Mouse (Mus musculus): Measurements from ENCODE around the gene Def8.
A peak's percentile ranks its signal among the peaks of the same experiment; 100 is the strongest.
"Not testable (repeated sequence)": the region's sequence is repeated elsewhere in the genome, so short reads cannot be mapped to it uniquely, and the experiment has no call there.

The Def8 gene

DNA sequence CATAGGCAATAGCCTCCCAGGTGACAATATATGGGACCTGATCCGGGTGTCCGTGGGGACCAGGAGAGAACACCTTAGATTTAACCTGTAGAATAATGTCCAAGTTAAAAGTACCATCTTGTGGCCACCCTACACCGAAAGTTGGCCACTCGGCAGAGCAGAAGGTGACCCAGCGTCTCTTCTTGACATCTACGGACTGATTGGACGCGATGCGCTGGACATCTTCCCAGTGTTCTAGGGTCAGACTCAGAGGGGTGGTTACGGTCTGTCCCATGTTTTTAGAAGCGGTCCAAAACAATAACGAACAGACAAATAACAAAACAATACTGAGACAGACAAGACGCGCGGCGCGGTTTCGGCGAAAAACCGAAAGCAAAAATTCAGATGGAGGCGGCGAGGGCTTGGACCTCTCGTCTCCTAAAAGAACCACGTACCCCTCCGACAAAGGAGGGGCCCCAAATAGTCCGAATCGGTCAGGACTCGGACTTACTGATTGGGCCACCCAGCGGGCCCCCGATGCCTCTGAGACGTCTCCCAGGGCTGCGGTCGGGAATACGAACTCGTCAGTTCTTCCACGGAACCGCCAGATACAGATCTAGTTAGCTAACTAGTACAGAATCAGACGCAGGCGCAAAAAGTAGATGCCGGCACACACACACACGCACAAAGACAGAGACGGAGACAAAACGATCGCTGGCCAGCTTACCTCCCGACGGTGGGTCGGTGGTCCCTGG is 10.1 kb downstream of the Def8 start:
- not testable (repeated sequence) for DNase-seq (ENCODE audit: low spot score)

DNA sequence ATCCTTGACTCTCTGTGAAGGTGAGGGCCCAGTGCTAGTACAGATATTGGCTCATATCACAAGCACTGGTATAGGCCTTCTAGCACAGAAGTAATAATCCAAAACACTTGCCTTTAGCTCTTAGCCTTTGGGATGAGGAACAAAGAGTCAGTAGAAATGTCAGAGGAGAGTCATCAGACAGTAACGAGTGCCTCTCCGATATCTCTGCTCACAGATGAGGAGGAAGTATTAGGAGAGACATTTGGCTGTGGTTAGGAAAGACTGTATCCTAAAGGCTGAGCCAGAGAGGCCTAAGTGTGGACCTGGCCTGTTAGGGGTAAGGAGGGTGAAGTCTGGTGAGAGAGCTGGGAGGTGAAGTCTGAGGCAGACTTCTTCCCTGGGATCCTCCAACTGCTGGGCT is 18.5 kb downstream of the Def8 start:
- DNase-seq (ENCODE audit: low spot score), result no peak

- no peak for DNase-seq (ENCODE audit: low spot score)
Measured at GRCm38 (mm10) chr8:123442351-123442750, 19.0 kb downstream of the Def8 start.

DNA sequence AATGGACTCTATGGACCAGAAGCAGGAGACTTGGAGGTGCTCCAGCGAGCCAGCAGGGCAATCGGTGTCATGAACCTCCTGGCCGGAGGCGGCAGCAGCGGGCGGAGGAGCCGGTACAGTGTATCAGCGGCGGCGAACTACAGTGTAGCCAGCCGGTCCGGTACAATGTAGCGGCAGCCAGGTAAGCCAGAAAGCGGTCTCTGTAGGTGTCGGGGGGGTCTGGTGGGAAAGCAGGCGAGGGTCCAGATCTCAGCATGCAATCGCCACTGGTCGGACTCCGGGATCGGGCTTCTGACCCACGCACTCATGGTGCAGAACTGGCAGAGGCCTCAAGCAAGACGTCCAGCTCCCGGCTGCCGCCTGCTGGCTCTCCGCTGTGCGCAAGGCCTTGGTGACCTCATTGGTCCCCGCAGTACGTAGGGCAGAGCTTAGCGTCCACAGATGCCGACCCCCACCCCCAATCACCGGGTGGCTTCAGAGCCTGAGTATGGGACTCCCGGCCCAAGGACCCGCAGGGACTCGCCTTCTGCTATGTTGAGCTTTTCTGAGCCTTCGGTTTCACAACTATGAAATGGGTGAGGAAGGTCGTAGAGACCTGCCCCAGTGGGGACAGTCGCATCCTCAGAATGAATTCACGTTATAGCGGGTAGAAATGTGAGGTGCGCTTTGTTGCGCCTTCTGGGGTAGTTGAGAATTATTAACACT is 19.7 kb downstream of the Def8 start:
- DNase-seq (ENCODE audit: low spot score), result peak; percentile 97

DNA sequence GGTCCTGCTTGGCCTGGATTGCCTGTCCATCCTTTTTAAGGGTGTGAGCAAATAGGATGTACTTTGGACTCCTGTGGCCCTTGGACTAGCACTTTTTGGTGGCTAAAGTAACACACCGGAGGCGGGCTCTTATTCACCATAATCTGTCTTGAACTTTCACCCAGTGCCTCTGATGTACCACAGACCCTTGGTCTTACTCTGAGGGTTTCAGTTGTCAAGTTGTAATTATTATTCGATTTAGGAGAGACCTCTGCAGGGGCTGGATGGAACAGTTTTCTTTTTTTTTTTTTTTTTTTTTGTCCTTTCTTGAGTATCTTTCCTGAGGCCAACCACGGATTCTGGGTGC is 20.2 kb downstream of the Def8 start:
- DNase-seq (ENCODE audit: low spot score), result no peak

- no peak for DNase-seq (ENCODE audit: low spot score)
Measured at GRCm38 (mm10) chr8:123444131-123444530, 20.8 kb downstream of the Def8 start.

- DNase-seq (ENCODE audit: low spot score), result no peak
Measured at GRCm38 (mm10) chr8:123445981-123446380, 22.7 kb downstream of the Def8 start.

- DNase-seq (ENCODE audit: low spot score), result no peak
Measured at GRCm38 (mm10) chr8:123446799-123447198, 23.5 kb downstream of the Def8 start.

GRCm38 (mm10) chr8:123450783-123451182 is 27.5 kb downstream of the Def8 start:
- no peak for DNase-seq (ENCODE audit: low spot score)

- DNase-seq (ENCODE audit: low spot score), result not testable (repeated sequence)
Measured at GRCm38 (mm10) chr8:123451747-123452146, 28.4 kb downstream of the Def8 start.

- DNase-seq (ENCODE audit: low spot score), result no peak
Measured at GRCm38 (mm10) chr8:123452149-123452548, 28.8 kb downstream of the Def8 start.

DNA sequence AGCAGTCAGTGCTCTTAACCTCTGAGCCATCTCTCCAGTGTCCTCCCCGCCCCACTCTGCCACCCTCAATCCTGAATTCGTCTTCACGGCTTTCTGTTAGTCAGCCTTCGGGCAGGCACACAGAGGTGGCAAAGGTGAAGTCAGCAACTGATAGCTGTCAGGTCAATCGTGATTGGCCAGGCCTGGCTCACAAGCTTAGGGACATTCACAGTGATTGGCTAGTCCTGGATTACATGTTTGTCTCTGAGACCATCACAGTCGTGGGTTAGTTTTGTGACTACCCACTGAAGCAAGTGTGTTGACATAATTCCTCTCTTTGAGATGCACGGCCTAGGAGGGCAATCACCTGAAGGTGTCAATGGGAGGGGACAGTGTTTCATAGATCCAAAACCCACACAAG is 30.0 kb downstream of the Def8 start:
- DNase-seq (ENCODE audit: low spot score), result no peak

DNA sequence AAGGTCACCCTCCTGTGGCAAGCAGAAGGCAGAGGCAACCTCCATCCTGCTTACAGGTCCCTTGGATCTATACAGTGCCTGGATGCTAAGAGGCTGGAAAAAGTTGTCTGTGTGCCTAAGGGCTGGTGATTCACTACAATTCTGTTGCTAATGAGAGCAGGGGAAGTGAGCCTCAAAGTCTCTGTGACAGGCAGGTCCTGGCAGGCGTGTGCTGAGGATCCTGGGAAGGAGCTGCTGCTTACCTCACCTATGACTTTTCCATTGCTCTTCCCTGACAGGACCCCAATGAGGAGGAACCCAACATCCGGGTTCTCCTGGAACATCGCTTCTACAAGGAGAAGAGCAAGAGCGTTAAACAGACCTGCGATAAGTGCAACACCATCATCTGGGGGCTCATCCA is 30.6 kb downstream of the Def8 start:
- DNase-seq (ENCODE audit: low spot score), result no peak

DNA sequence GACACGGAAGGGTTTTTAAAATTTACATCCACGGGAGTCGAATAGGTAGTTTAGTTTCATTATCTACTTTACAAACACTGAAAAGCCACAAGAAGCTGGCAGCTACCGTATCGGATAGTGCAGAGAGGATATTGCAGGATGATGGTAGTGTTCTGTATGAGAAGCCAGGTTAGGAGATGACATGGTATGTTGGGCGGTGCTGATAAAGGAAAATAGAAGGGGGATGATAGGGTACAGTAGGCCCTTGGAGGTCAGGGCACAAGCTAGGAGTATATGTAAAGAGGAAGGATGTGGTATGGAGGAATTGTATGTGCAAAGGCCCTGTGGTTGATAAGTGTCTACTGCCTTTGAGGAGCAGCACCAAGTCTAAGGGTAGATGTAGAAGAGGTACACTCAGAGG is 31.2 kb downstream of the Def8 start:
- DNase-seq (ENCODE audit: low spot score), result no peak

- no peak for DNase-seq (ENCODE audit: low spot score)
Measured at GRCm38 (mm10) chr8:123463651-123464050, 40.3 kb downstream of the Def8 start.

DNA sequence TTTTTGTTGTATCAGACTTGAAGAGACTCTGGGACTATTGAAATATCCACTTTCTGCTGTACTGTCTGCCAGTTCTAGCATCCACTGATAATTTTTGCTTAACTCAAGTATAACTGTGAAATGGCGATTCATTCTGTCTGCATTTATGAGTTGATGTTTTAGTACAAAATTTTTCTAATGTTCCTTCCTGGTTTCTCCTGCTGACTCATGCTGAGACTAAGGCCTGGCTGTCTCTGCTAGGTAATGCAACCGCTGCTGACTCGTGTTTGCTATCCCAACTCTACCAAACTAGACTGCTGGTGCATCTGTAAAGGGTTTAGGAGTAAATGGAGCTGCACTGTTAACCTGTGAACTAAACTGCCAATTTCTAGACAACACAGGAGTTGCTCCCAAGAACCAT is 44.1 kb downstream of the Def8 start:
- DNase-seq (ENCODE audit: low spot score), result no peak

GRCm38 (mm10) chr8:123472991-123473390 is 49.7 kb downstream of the Def8 start:
- DNase-seq (ENCODE audit: low spot score), result not testable (repeated sequence)

GRCm38 (mm10) chr8:123474549-123474948 is 51.2 kb downstream of the Def8 start:
- DNase-seq (ENCODE audit: low spot score), result not testable (repeated sequence)

DNA sequence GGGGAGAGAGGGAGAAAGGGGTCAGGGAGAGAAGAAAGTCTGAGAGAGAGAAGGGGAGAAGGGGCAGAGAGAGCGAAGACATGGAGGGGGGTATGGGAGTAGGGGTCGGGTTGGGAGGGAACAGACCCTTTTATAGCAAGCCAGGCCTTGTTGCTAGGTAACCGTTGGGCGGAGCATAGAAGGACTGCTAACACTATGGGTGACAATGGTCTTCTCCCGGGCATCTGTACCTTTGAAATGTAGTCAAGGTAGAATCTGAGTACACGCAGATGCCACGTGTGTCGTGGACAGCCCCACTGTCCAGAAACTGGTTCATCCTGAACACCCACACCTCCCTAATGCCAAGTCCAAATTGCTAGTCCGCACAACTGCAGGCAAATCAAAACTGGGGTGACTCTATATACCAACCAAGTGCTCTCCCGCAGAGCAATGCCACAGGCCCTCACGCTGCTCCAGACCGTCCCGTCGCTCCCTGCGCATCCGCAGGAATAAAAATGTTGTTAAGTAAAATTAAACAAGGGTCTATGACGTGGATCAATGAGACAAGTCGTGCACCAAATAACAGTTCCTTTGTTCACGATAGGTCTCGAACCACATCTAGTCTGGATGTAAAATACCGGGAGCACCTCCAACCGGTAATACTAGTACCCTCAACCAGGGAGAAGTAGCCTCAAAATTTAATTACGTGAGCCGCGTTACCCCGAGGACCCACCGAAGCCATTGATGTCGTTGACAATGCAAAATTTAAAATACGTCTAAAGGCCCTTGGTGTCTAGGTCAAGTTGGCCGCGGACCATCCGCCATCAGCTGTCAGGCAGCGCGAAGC is 53.8 kb downstream of the Def8 start:
- DNase-seq (ENCODE audit: low spot score), result no peak

- DNase-seq (ENCODE audit: low spot score), result peak; percentile 96
Measured at GRCm38 (mm10) chr8:123477737-123478258, 54.5 kb downstream of the Def8 start, which contains the start of gene Afg3l1. Gene Afg3l1 (plus strand): TSS chr8:123477903.

- no peak for DNase-seq (ENCODE audit: low spot score)
Measured at GRCm38 (mm10) chr8:123478456-123479218, 55.3 kb downstream of the Def8 start.

GRCm38 (mm10) chr8:123482627-123483026 is 59.3 kb downstream of the Def8 start:
- DNase-seq (ENCODE audit: low spot score), result no peak

Data from testis, postnatal 10 days (tissue).